Mouse (Mus musculus) T-helper 2 cell (primary cell): ENCODE measurements at regions not wholly inside any gene's neighbourhood (a gene's known extent, or its start where the extent isn't known, plus 50 kb on each side); places are given as distances from the start of the nearest gene placed in this dataset.

ENCODE experiments used
- in situ Hi-C: fragments of 300-600 bp; cut with MboI, MseI; formaldehyde crosslinking; loops from one replicate; pipeline ENCODE4 v1.15.1; 2025; ENCODE audit warnings: high pct_unique_total_duplicates

GRCm38 (mm10) chr9:41400950-41401349 lies 239.5 kb upstream of the Ubash3b start:
- in situ Hi-C loops, result no loop called here

- in situ Hi-C loops, result loop anchor here (10.0 kb wide), 1 partner anchor 1999 kb away; no protein-coding TSS in a partner anchor
Measured at GRCm38 (mm10) chr9:41395471-41395870, 234.0 kb upstream of the Ubash3b start.

- in situ Hi-C loops, result loop anchor here (10.0 kb wide), 1 partner anchor 2003 kb away; no protein-coding TSS in a partner anchor
Measured at GRCm38 (mm10) chr9:41391591-41392320, 230.3 kb upstream of the Ubash3b start.

- in situ Hi-C loops, result no loop called here
Measured at GRCm38 (mm10) chr9:41379283-41379682, 217.8 kb upstream of the Ubash3b start.

- in situ Hi-C loops, result no loop called here
Measured at GRCm38 (mm10) chr9:41378627-41379231, 217.2 kb upstream of the Ubash3b start.

GRCm38 (mm10) chr9:41377701-41378626 lies 216.5 kb upstream of the Ubash3b start:
- in situ Hi-C loops, result no loop called here

GRCm38 (mm10) chr9:41376948-41377700 lies 215.6 kb upstream of the Ubash3b start:
- in situ Hi-C loops, result no loop called here

- in situ Hi-C loops, result no loop called here
Measured at GRCm38 (mm10) chr9:41375984-41376651, 214.6 kb upstream of the Ubash3b start.

- in situ Hi-C loops, result no loop called here
Measured at GRCm38 (mm10) chr9:41374591-41375481, 213.3 kb upstream of the Ubash3b start.

GRCm38 (mm10) chr9:41366405-41366804 lies 204.9 kb upstream of the Ubash3b start:
- in situ Hi-C loops, result no loop called here

GRCm38 (mm10) chr9:41365251-41365650 lies 203.8 kb upstream of the Ubash3b start:
- in situ Hi-C loops, result no loop called here

GRCm38 (mm10) chr9:41364442-41365250 lies 203.1 kb upstream of the Ubash3b start:
- in situ Hi-C loops, result no loop called here

GRCm38 (mm10) chr9:41360356-41360755 lies 198.9 kb upstream of the Ubash3b start:
- in situ Hi-C loops, result no loop called here

- in situ Hi-C loops, result no loop called here
Measured at GRCm38 (mm10) chr9:41359286-41359685, 197.8 kb upstream of the Ubash3b start.

GRCm38 (mm10) chr9:41345338-41345737 lies 183.8 kb upstream of the Ubash3b start:
- in situ Hi-C loops, result no loop called here

GRCm38 (mm10) chr9:41337375-41337774 lies 175.9 kb upstream of the Ubash3b start:
- in situ Hi-C loops, result no loop called here

- in situ Hi-C loops, result no loop called here
Measured at GRCm38 (mm10) chr9:41336801-41337200, 175.3 kb upstream of the Ubash3b start.

GRCm38 (mm10) chr9:41334462-41335241 lies 173.2 kb upstream of the Ubash3b start:
- in situ Hi-C loops, result no loop called here
